Mouse (Mus musculus) bone marrow, adult 2 months (tissue): Measurements from ENCODE around the gene Ddr1.

Experiments
- CTCF ChIP-seq: fragments of 200-500 bp; IDR thresholded peaks from 2 replicates; pipeline ENCODE4 v1.5.1; 2011; ENCODE audit warnings: low read length, control low read depth; ENCODE audit not compliant: control insufficient read depth, insufficient read depth
- POLR2A ChIP-seq: fragments of 200-500 bp; IDR thresholded peaks from 2 replicates; pipeline ENCODE4 v1.6.1; 2011; ENCODE audit warnings: low read depth, mild to moderate bottlenecking, control low read depth, low read length, borderline replicate concordance; ENCODE audit not compliant: control insufficient read depth

GRCm38 (mm10) chr17:35696691-35697090 lies 7.7 kb downstream of the Ddr1 start:
- TF ChIP-seq CTCF (no peak), POLR2A (no peak)
